Mouse (Mus musculus) bone marrow macrophage, adult 2 months (primary cell): ENCODE data around the gene Nmnat3.

Experiments used
- CTCF ChIP-seq: IDR thresholded peaks from 2 replicates; pipeline ENCODE4 v1.5.1; 2012; ENCODE audit warnings: low read depth, mild to moderate bottlenecking, low read length, moderate library complexity
- POLR2A ChIP-seq: IDR thresholded peaks from 2 replicates; pipeline ENCODE4 v1.6.1; 2012; ENCODE audit warnings: mild to moderate bottlenecking, low read depth, low read length, borderline replicate concordance

DNA sequence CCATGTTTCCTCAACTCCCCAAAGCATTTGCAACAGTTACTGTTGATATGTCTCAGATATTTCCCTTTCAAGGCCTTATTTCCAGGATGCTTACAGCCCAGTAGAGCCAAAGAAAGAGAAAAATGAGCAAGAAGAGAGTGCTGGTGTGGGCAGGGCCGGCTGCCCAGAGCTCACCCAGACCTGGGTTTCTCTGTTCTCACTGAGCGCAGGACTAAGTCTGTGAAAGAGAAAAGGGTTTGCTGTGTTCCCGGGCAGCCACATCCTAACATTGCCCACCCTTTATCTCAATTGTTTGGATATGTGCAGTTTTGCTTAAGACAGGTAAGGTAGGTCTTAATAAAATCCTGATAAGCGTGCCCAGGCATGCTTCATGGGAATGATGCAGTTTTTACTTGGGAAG lies 92.5 kb downstream of the Nmnat3 start:
- TF ChIP-seq CTCF, result no peak
- TF ChIP-seq POLR2A, result no peak
